Mouse (Mus musculus) MEL (cell line): Measurements from ENCODE around the gene Iqgap3. TPM values are rescaled to one million over a fixed set of nuclear protein-coding genes. Genes with fewer than 3 reads are reported as not detected.

Source experiments
- DNase-seq: peaks from one replicate; pipeline ENCODE4 v3.0.0; 2011; ENCODE audit warnings: low read depth, low spot score
- H3K27ac ChIP-seq: 2 replicates; pipeline ENCODE4 v1.5.1; 2012; ENCODE audit warnings: low read depth, mild to moderate bottlenecking, control low read depth, low read length, moderate library complexity; ENCODE audit not compliant: control insufficient read depth
- H3K27me3 ChIP-seq, 2 experiments: fragments of 150-350 bp in 1 of 2; sonication (generic) in 1 of 2; 2 replicates each; pipeline ENCODE4 v1.6.1; 2012; ENCODE audit warnings: low read length in 2 of 2, mild to moderate bottlenecking in 2 of 2, improper control_type of control experiment in 1 of 2, moderate library complexity in 1 of 2; ENCODE audit not compliant: insufficient read depth in 2 of 2, control insufficient read depth in 1 of 2
- H3K36me3 ChIP-seq, 2 experiments: 2 replicates each; pipeline ENCODE4 v1.6.1; 2012 to 2014; ENCODE audit warnings: low read length in 2 of 2, improper control_type of control experiment in 1 of 2, inconsistent platforms in 1 of 2, mild to moderate bottlenecking in 1 of 2; ENCODE audit not compliant: insufficient read depth in 2 of 2, control insufficient read depth in 1 of 2
- H3K4me1 ChIP-seq, 2 experiments: fragments of 150-350 bp in 1 of 2; sonication (generic) in 1 of 2; 2 replicates each; pipeline ENCODE4 v1.6.1; 2012; ENCODE audit warnings: low read length in 2 of 2, improper control_type of control experiment in 1 of 2, mild to moderate bottlenecking in 1 of 2; ENCODE audit not compliant: insufficient read depth in 2 of 2, control insufficient read depth in 1 of 2
- H3K4me3 ChIP-seq, 2 experiments: fragments of 150-350 bp in 1 of 2; sonication (generic) in 1 of 2; 2 replicates each; pipeline ENCODE4 v1.5.1; 2012; ENCODE audit warnings: low read depth in 2 of 2, low read length in 2 of 2, mild to moderate bottlenecking in 2 of 2, moderate library complexity in 2 of 2, control low read depth in 1 of 2, improper control_type of control experiment in 1 of 2; ENCODE audit not compliant: control insufficient read depth in 1 of 2, insufficient read depth in 1 of 2
- H3K79me2 ChIP-seq: 2 replicates; pipeline ENCODE4 v1.6.1; 2012; ENCODE audit warnings: mild to moderate bottlenecking, low read length, moderate library complexity; ENCODE audit not compliant: control insufficient read depth, poor library complexity, insufficient read depth
- H3K9ac ChIP-seq: 2 replicates; pipeline ENCODE4 v1.6.1; 2012; ENCODE audit warnings: low read depth, mild to moderate bottlenecking, control low read depth, low read length, moderate library complexity; ENCODE audit not compliant: control insufficient read depth, poor library complexity, severe bottlenecking
- H3K9me3 ChIP-seq: fragments of 150-350 bp; sonication (generic); replicated peaks from 2 replicates; pipeline ENCODE4 v1.6.1; 2012; ENCODE audit warnings: mild to moderate bottlenecking, low read length, improper control_type of control experiment, moderate library complexity; ENCODE audit not compliant: insufficient read depth
- BHLHE40 ChIP-seq: IDR thresholded peaks from 2 replicates; pipeline ENCODE4 v1.6.1; 2012; ENCODE audit warnings: low read depth, mild to moderate bottlenecking, inconsistent platforms, low read length, improper control_type of control experiment, borderline replicate concordance
- CTCF ChIP-seq, 3 experiments: IDR thresholded peaks in 2 of 3; conservative IDR thresholded peaks in 1 of 3; 2 replicates each; pipeline ENCODE4 v1.5.1; 2011 to 2012; ENCODE audit warnings: low read length in 3 of 3, low read depth in 2 of 3, mild to moderate bottlenecking in 2 of 3, improper control_type of control experiment in 1 of 3, inconsistent platforms in 1 of 3, mixed read lengths in 1 of 3, moderate library complexity in 1 of 3; ENCODE audit not compliant: control insufficient read depth in 1 of 3, insufficient read depth in 1 of 3, poor library complexity in 1 of 3, severe bottlenecking in 1 of 3
- ELF1 ChIP-seq: IDR thresholded peaks from 2 replicates; pipeline ENCODE4 v1.6.1; 2014; ENCODE audit warnings: low read depth, mild to moderate bottlenecking, inconsistent platforms, low read length, improper control_type of control experiment, moderate library complexity
- EP300 ChIP-seq, 2 experiments: IDR thresholded peaks; 2 replicates each; pipeline ENCODE4 v1.6.1; 2011; ENCODE audit warnings: improper control_type of control experiment in 2 of 2, low read length in 2 of 2, low read depth in 1 of 2, mild to moderate bottlenecking in 1 of 2
- GABPA ChIP-seq: IDR thresholded peaks from 2 replicates; pipeline ENCODE4 v1.6.1; 2012; ENCODE audit warnings: low read depth, mild to moderate bottlenecking, inconsistent platforms, low read length, improper control_type of control experiment, moderate library complexity
- KAT2A ChIP-seq: conservative IDR thresholded peaks from 2 replicates; pipeline ENCODE4 v1.6.1; 2012; ENCODE audit warnings: low read depth, low read length, improper control_type of control experiment, inconsistent platforms
- MAFK ChIP-seq: IDR thresholded peaks from 2 replicates; pipeline ENCODE4 v1.6.1; 2011; ENCODE audit warnings: low read depth, mild to moderate bottlenecking, low read length, improper control_type of control experiment, borderline replicate concordance
- MAX ChIP-seq: IDR thresholded peaks from 2 replicates; pipeline ENCODE4 v1.6.1; 2011; ENCODE audit warnings: low read length, improper control_type of control experiment
- MAZ ChIP-seq: IDR thresholded peaks from 2 replicates; pipeline ENCODE4 v1.6.1; 2012; ENCODE audit warnings: low read depth, mild to moderate bottlenecking, inconsistent platforms, low read length, improper control_type of control experiment
- MXI1 ChIP-seq: IDR thresholded peaks from 2 replicates; pipeline ENCODE4 v1.6.1; 2011; ENCODE audit warnings: mild to moderate bottlenecking, low read depth, low read length, improper control_type of control experiment
- MYB ChIP-seq: IDR thresholded peaks from 2 replicates; pipeline ENCODE4 v1.6.1; 2011; ENCODE audit warnings: mild to moderate bottlenecking, low read depth, low read length, improper control_type of control experiment
- MYC ChIP-seq: IDR thresholded peaks from 2 replicates; pipeline ENCODE4 v1.6.1; 2011; ENCODE audit warnings: low read depth, mild to moderate bottlenecking, low read length, improper control_type of control experiment, moderate library complexity
- NELFE ChIP-seq: IDR thresholded peaks from 2 replicates; pipeline ENCODE4 v1.6.1; 2011; ENCODE audit warnings: low read depth, low read length, improper control_type of control experiment
- POLR2AphosphoS5 ChIP-seq: IDR thresholded peaks from 2 replicates; pipeline ENCODE4 v1.6.1; 2012; ENCODE audit warnings: low read depth, borderline replicate concordance, mild to moderate bottlenecking, inconsistent platforms, low read length, moderate library complexity, mixed read lengths
- RAD21 ChIP-seq: IDR thresholded peaks from 2 replicates; pipeline ENCODE4 v1.6.1; 2011; ENCODE audit warnings: mild to moderate bottlenecking, low read depth, low read length, improper control_type of control experiment
- SIN3A ChIP-seq: IDR thresholded peaks from 2 replicates; pipeline ENCODE4 v1.6.1; 2012; ENCODE audit warnings: low read length, improper control_type of control experiment, inconsistent platforms
- TBP ChIP-seq: IDR thresholded peaks from 2 replicates; pipeline ENCODE4 v1.8.0; 2011; ENCODE audit warnings: low read depth, low read length, improper control_type of control experiment
- TCF12 ChIP-seq: IDR thresholded peaks from 2 replicates; pipeline ENCODE4 v1.6.1; 2014; ENCODE audit warnings: low read depth, mild to moderate bottlenecking, inconsistent platforms, low read length, improper control_type of control experiment, moderate library complexity
- UBTF ChIP-seq: IDR thresholded peaks from 2 replicates; pipeline ENCODE4 v1.6.1; 2012; ENCODE audit warnings: low read depth, mild to moderate bottlenecking, inconsistent platforms, low read length, improper control_type of control experiment, moderate library complexity, borderline replicate concordance; ENCODE audit not compliant: insufficient read depth
- USF1 ChIP-seq: IDR thresholded peaks from 2 replicates; pipeline ENCODE4 v1.6.1; 2014; ENCODE audit warnings: low read depth, mild to moderate bottlenecking, inconsistent platforms, low read length, improper control_type of control experiment, moderate library complexity
- ZKSCAN1 ChIP-seq: IDR thresholded peaks from 2 replicates; pipeline ENCODE4 v1.6.1; 2012; ENCODE audit warnings: low read depth, mild to moderate bottlenecking, inconsistent platforms, low read length, improper control_type of control experiment, moderate library complexity
- ZMIZ1 ChIP-seq: IDR thresholded peaks from 2 replicates; pipeline ENCODE4 v1.6.1; 2012; ENCODE audit warnings: low read depth, mild to moderate bottlenecking, inconsistent platforms, low read length, improper control_type of control experiment, moderate library complexity
- ZNF384 ChIP-seq: IDR thresholded peaks from 2 replicates; pipeline ENCODE4 v1.6.1; 2012; ENCODE audit warnings: low read depth, mild to moderate bottlenecking, inconsistent platforms, low read length, improper control_type of control experiment
- polyA plus RNA-seq, 2 experiments: library from polyadenylated mRNA; stranded (reverse) in 1 of 2; unstranded in 1 of 2; fragments of >175 nt in 1 of 2; fragments of >200 nt in 1 of 2; gene quantifications; 2 replicates each; pipeline versions ENCODE4 v1.2.1 to v1.2.4; 2012; ENCODE audit warnings: low replicate concordance in 2 of 2, low read depth in 1 of 2; ENCODE audit not compliant: insufficient read length in 2 of 2, insufficient read depth in 1 of 2, missing spikeins in 1 of 2
- total RNA-seq: library from RNA; depleted of rRNA; stranded (reverse); fragments of 300-350 nt; gene quantifications from 2 replicates; pipeline ENCODE4 v1.2.3, GENCODE M21; 2012

Gene Iqgap3
- total and polyA plus RNA-seq, 3 experiments = 21.1 to 42.5 TPM; not detected in 1

GRCm38 (mm10) chr3:88126181-88126580, 44.4 kb downstream of the Iqgap3 start:
- H3K36me3 ChIP-seq = peaks cover 0 to 11% of the 10 kb centered on the region in 2 experiments; a peak in 2 of 4 replicates
- no peaks in the 10 kb centered on the region for H3K79me2 ChIP-seq
- no peak for TF ChIP-seq BHLHE40
- TF ChIP-seq UBTF = no peak
- TF ChIP-seq ZNF384 = no peak
- TF ChIP-seq CTCF (IDR thresholded peaks at IDR 0.05 in 2 of 3, conservative IDR thresholded peaks at IDR 0.05 in 1 of 3; ENCODE audit: control insufficient read depth in 1 of 3, insufficient read depth in 1 of 3, low read depth in 2 of 3, low read length in 3 of 3, poor library complexity in 1 of 3, severe bottlenecking in 1 of 3) = no peak
- no peak for TF ChIP-seq ZKSCAN1
- H3K27ac ChIP-seq = no peak overlapping the region
- no peak overlapping the region for H3K4me3 ChIP-seq
- H3K4me1 ChIP-seq = peaks cover 3 to 12% of the 10 kb centered on the region in 2 experiments
- no peak overlapping the region for H3K9ac ChIP-seq
- no peak for DNase-seq
- no peaks in the 10 kb centered on the region; a peak in 1 of 4 replicates for H3K27me3 ChIP-seq
- H3K9me3 ChIP-seq = no peaks in the 10 kb centered on the region

- DNase-seq = peak; percentile 48
- Histone ChIP-seq H3K36me3 (peaks cover 0 to 11% of the 10 kb centered on the region in 2 experiments; a peak in 2 of 4 replicates), H3K4me1 (peaks cover 3 to 12% of the 10 kb centered on the region in 2 experiments), H3K9ac (peak overlapping the region; percentile 29), H3K9me3 (no peaks in the 10 kb centered on the region), H3K27ac (no peak overlapping the region; the same call in 1 of the 2 replicates), H3K27me3 (no peaks in the 10 kb centered on the region; a peak in 1 of 4 replicates), H3K4me3 (no peak overlapping the region; a peak in 1 of 4 replicates), H3K79me2 (no peaks in the 10 kb centered on the region)
- TF ChIP-seq SIN3A = peak; percentile 29; the same call in 1 of the 2 replicates
- TF ChIP-seq MXI1 = peak; percentile 74
- peak; percentile 70 for TF ChIP-seq MAX
- 0 out of 2 replicates have a peak, but pooled peaks have one; percentile 53 for TF ChIP-seq MAZ
- no peak for TF ChIP-seq TBP
- 0 out of 2 replicates have a peak, but pooled peaks have one; percentile 33 for TF ChIP-seq MYC
- TF ChIP-seq USF1 = peak; percentile 4; the same call in 1 of the 2 replicates
- TF ChIP-seq KAT2A = no peak
- 0 out of 2 replicates have a peak, but pooled peaks have one; percentile 20 for TF ChIP-seq NELFE
These were observed 45.9 kb downstream of the Iqgap3 start for GRCm38 (mm10) chr3:88127636-88128035.

DNA sequence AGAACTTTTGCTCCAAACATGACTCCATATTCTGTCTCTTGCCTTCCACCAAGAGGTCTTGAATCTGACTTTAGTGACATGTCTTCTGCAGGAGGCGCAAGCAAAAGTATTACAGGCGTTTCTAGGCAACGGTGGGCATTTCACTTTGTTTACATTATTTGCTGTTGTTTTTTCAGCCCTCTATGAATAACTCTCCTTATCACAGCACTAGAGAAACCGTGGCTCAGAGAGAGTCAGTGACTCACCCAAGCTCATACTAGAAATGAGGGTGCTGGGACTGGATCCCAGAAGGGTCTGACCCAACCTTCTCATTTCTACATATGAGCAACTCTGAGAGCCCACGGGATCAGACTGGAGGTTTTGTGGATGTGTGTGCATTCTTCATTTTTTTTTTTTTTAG, 46.3 kb downstream of the Iqgap3 start:
- H3K4me3 ChIP-seq = no peak overlapping the region; a peak in 1 of 4 replicates
- H3K36me3 ChIP-seq = peaks cover 0 to 11% of the 10 kb centered on the region in 2 experiments; a peak in 2 of 4 replicates
- DNase-seq = peak; percentile 54
- H3K9ac ChIP-seq = peak overlapping the region; percentile 29
- H3K79me2 ChIP-seq = no peaks in the 10 kb centered on the region
- no peaks in the 10 kb centered on the region for H3K9me3 ChIP-seq
- no peak overlapping the region; the same call in 1 of the 2 replicates for H3K27ac ChIP-seq
- H3K4me1 ChIP-seq = peaks cover 3 to 12% of the 10 kb centered on the region in 2 experiments
- H3K27me3 ChIP-seq = no peaks in the 10 kb centered on the region; a peak in 1 of 4 replicates
- TF ChIP-seq TBP (no peak), POLR2AphosphoS5 (no peak), TCF12 (no peak), CTCF (IDR thresholded peaks at IDR 0.05 in 2 of 3, conservative IDR thresholded peaks at IDR 0.05 in 1 of 3; ENCODE audit: control insufficient read depth in 1 of 3, insufficient read depth in 1 of 3, low read depth in 2 of 3, low read length in 3 of 3, poor library complexity in 1 of 3, severe bottlenecking in 1 of 3) (no peak), ZMIZ1 (no peak), SIN3A (no peak), RAD21 (no peak), MYB (no peak), GABPA (no peak), NELFE (no peak), MAFK (no peak), ELF1 (no peak), EP300 (IDR thresholded peaks at IDR 0.05; ENCODE audit: low read depth in 1 of 2, low read length in 2 of 2) (no peak)
